Mouse (Mus musculus) CH12.LX (cell line): ENCODE results near the gene Ino80d. TPM values are rescaled to one million over a fixed set of nuclear protein-coding genes. Genes with fewer than 3 reads are reported as not detected.

ENCODE experiments used
- DNase-seq: peaks from one replicate; pipeline ENCODE4 v3.0.0-alpha.2; 2013; ENCODE audit errors: extremely low read depth
- H3K27ac ChIP-seq: 2 replicates; pipeline ENCODE4 v1.5.1; 2012; ENCODE audit warnings: low read depth, mild to moderate bottlenecking, control low read depth, moderate library complexity; ENCODE audit not compliant: insufficient read depth
- H3K27me3 ChIP-seq: replicated peaks from 2 replicates; pipeline ENCODE3; 2012; ENCODE audit warnings: inconsistent platforms
- H3K36me3 ChIP-seq, 2 experiments: replicated peaks in 1 of 2; 2 replicates each; pipeline versions ENCODE3 to v1.6.1; 2012; ENCODE audit warnings: inconsistent platforms in 1 of 2, low read length in 1 of 2, mild to moderate bottlenecking in 1 of 2, mixed read lengths in 1 of 2, moderate library complexity in 1 of 2; ENCODE audit not compliant: control insufficient read depth in 1 of 2, insufficient read depth in 1 of 2
- H3K4me1 ChIP-seq, 2 experiments: 2 replicates each; pipeline ENCODE4 v1.6.1; 2012; ENCODE audit warnings: inconsistent platforms in 1 of 2, moderate library complexity in 1 of 2; ENCODE audit not compliant: insufficient read depth in 2 of 2, control insufficient read depth in 1 of 2
- H3K4me2 ChIP-seq: 2 replicates; pipeline ENCODE4 v1.6.1; 2012; ENCODE audit warnings: low read depth, mild to moderate bottlenecking, control low read depth; ENCODE audit not compliant: poor library complexity, insufficient read depth, severe bottlenecking
- H3K4me3 ChIP-seq, 3 experiments: fragments of 150-350 bp in 1 of 3; sonication (generic) in 1 of 3; replicated peaks in 1 of 3; 2 replicates each; pipeline versions ENCODE3 to v1.5.1; 2011 to 2012; ENCODE audit warnings: low read depth in 2 of 3, low read length in 2 of 3, mild to moderate bottlenecking in 2 of 3, moderate library complexity in 2 of 3, control low read depth in 1 of 3, improper control_type of control experiment in 1 of 3, inconsistent platforms in 1 of 3, mixed read lengths in 1 of 3; ENCODE audit not compliant: poor library complexity in 1 of 3
- H3K79me2 ChIP-seq: replicated peaks from 2 replicates; pipeline ENCODE4 v1.6.1; 2012; ENCODE audit warnings: mild to moderate bottlenecking, moderate library complexity; ENCODE audit not compliant: control insufficient read depth, poor library complexity, insufficient read depth, severe bottlenecking; ENCODE audit errors: extremely low read depth
- H3K9ac ChIP-seq: 2 replicates; pipeline ENCODE4 v1.6.1; 2012; ENCODE audit warnings: low read depth, mild to moderate bottlenecking, control low read depth, moderate library complexity; ENCODE audit not compliant: insufficient read depth
- H3K9me3 ChIP-seq: replicated peaks from 2 replicates; pipeline ENCODE3; 2012; ENCODE audit warnings: low read length, inconsistent platforms, mixed read lengths
- BHLHE40 ChIP-seq: IDR thresholded peaks from 2 replicates; pipeline ENCODE4 v1.6.1; 2011; ENCODE audit warnings: mild to moderate bottlenecking, low read depth, low read length, improper control_type of control experiment
- CHD2 ChIP-seq: IDR thresholded peaks from 2 replicates; pipeline ENCODE4 v1.6.1; 2011; ENCODE audit warnings: low read length, improper control_type of control experiment
- ELF1 ChIP-seq: IDR thresholded peaks from 2 replicates; pipeline ENCODE4 v1.6.1; 2014; ENCODE audit warnings: low read depth, mild to moderate bottlenecking, inconsistent platforms, low read length, improper control_type of control experiment
- ETS1 ChIP-seq: conservative IDR thresholded peaks from 2 replicates; pipeline ENCODE4 v1.6.1; 2012; ENCODE audit warnings: low read depth, mild to moderate bottlenecking, inconsistent platforms, low read length, improper control_type of control experiment, moderate library complexity
- GABPA ChIP-seq: IDR thresholded peaks from 2 replicates; pipeline ENCODE4 v1.6.1; 2012; ENCODE audit warnings: low read depth, low read length, improper control_type of control experiment, inconsistent platforms; ENCODE audit not compliant: insufficient replicate concordance
- KAT2A ChIP-seq: IDR thresholded peaks from 2 replicates; pipeline ENCODE4 v1.6.1; 2012; ENCODE audit warnings: low read length, improper control_type of control experiment, inconsistent platforms; ENCODE audit not compliant: insufficient replicate concordance
- MAX ChIP-seq: IDR thresholded peaks from 2 replicates; pipeline ENCODE4 v1.6.1; 2011; ENCODE audit warnings: low read length, improper control_type of control experiment
- MXI1 ChIP-seq: IDR thresholded peaks from 2 replicates; pipeline ENCODE4 v1.6.1; 2011; ENCODE audit warnings: mild to moderate bottlenecking, low read depth, low read length, improper control_type of control experiment
- MYC ChIP-seq: IDR thresholded peaks from 2 replicates; pipeline ENCODE4 v1.6.1; 2011; ENCODE audit warnings: low read depth, mild to moderate bottlenecking, improper control_type of control experiment, low read length
- POLR2A ChIP-seq: IDR thresholded peaks from 2 replicates; pipeline ENCODE4 v1.6.1; 2011; ENCODE audit warnings: low read depth, mild to moderate bottlenecking, improper control_type of control experiment, low read length
- RAD21 ChIP-seq: IDR thresholded peaks from 2 replicates; pipeline ENCODE4 v1.6.1; 2011; ENCODE audit warnings: low read depth, mild to moderate bottlenecking, low read length, improper control_type of control experiment, moderate library complexity
- SMC3 ChIP-seq: IDR thresholded peaks from 2 replicates; pipeline ENCODE4 v1.6.1; 2011; ENCODE audit warnings: low read depth, low read length, improper control_type of control experiment
- TBP ChIP-seq: conservative IDR thresholded peaks from 2 replicates; pipeline ENCODE4 v1.6.1; 2011; ENCODE audit warnings: low read depth, low read length, improper control_type of control experiment
- TCF12 ChIP-seq: IDR thresholded peaks from 2 replicates; pipeline ENCODE4 v1.6.1; 2014; ENCODE audit warnings: low read depth, mild to moderate bottlenecking, inconsistent platforms, low read length, improper control_type of control experiment
- UBTF ChIP-seq: IDR thresholded peaks from 2 replicates; pipeline ENCODE4 v1.6.1; 2012; ENCODE audit warnings: low read depth, mild to moderate bottlenecking, inconsistent platforms, low read length, improper control_type of control experiment, moderate library complexity
- ZMIZ1 ChIP-seq: IDR thresholded peaks from 2 replicates; pipeline ENCODE4 v1.6.1; 2012; ENCODE audit warnings: low read depth, mild to moderate bottlenecking, inconsistent platforms, low read length, improper control_type of control experiment
- ZNF384 ChIP-seq: IDR thresholded peaks from 2 replicates; pipeline ENCODE4 v1.6.1; 2012; ENCODE audit warnings: low read depth, low read length, improper control_type of control experiment, inconsistent platforms
- dilution Hi-C: fragments of 300-500 bp; cut with MboI; formaldehyde crosslinking; loops from 2 replicates; pipeline ENCODE4 v1.14.3; 2020; ENCODE audit warnings: low sequenced_read_pairs; ENCODE audit not compliant: extremely low pct_unique_long_range_greater_than_20kb, extremely low pct_ligation_motif_present
- in situ Hi-C: fragments of 300-500 bp; cut with MboI; formaldehyde crosslinking; loops from 3 replicates; pipeline ENCODE4 v1.14.3; 2019; ENCODE audit warnings: low sequenced_read_pairs, low pct_ligation_motif_present, low pct_unique_long_range_greater_than_20kb, mixed read lengths
- polyA plus RNA-seq: library from polyadenylated mRNA; unstranded; fragments of >175 nt; gene quantifications from 2 replicates; pipeline ENCODE4 v1.2.1, GENCODE M21; 2012; ENCODE audit warnings: low read depth; ENCODE audit not compliant: insufficient read length
- total RNA-seq, 2 experiments: library from RNA; depleted of rRNA; stranded (reverse); fragments of 300-350 nt in 1 of 2; fragments of >200 nt in 1 of 2; gene quantifications; 2 replicates each; pipeline ENCODE4 v1.2.3; 2012 to 2014

Ino80d gene
- total and polyA plus RNA-seq, 3 experiments: 4.5 to 5.8 (median 4.6) TPM

DNA sequence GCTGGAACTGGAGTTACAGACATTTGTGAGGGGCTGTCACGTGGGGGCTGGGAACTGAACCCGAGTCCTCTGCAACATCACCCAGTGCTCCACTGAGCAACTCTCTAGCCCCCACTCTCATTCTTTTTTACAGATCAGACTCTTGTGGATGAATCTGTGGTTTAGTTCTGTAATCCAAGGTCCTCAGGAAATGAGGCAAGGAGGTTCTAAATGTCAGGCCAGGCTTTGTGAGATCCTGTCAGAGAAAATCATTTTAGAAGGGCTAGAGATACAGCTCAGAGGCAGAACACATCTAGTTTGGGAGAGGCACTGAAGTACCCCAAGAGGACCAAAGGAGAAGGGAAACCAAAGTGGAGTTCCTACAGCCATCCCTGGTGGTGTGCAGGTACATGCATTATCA, 16.4 kb upstream of the Ino80d start:
- no peaks in the 10 kb centered on the region for H3K79me2 ChIP-seq
- H3K36me3 ChIP-seq: peaks cover 0 to 21% of the 10 kb centered on the region in 2 experiments
- no peak overlapping the region for H3K9ac ChIP-seq
- in situ Hi-C loops (no loop called here), dilution Hi-C loops (no loop called here)
- H3K4me3 ChIP-seq: no peak overlapping the region
- no peak overlapping the region for H3K4me2 ChIP-seq
- peaks cover 2 to 19% of the 10 kb centered on the region in 2 experiments; a peak in 3 of 4 replicates for H3K4me1 ChIP-seq
- no peak for TF ChIP-seq UBTF
- TF ChIP-seq ZMIZ1: no peak
- no peak for TF ChIP-seq TBP
- no peak for TF ChIP-seq ELF1
- no peak for TF ChIP-seq ZNF384
- no peak for TF ChIP-seq KAT2A
- TF ChIP-seq MYC: no peak
- TF ChIP-seq ETS1: no peak
- TF ChIP-seq TCF12: no peak
- no peak for TF ChIP-seq POLR2A
- no peak for TF ChIP-seq SMC3
- TF ChIP-seq MAX: no peak
- TF ChIP-seq GABPA: no peak
- DNase-seq: no peak
- no peak overlapping the region for H3K27ac ChIP-seq
- H3K9me3 ChIP-seq: no peaks in the 10 kb centered on the region
- H3K27me3 ChIP-seq: no peaks in the 10 kb centered on the region

DNA sequence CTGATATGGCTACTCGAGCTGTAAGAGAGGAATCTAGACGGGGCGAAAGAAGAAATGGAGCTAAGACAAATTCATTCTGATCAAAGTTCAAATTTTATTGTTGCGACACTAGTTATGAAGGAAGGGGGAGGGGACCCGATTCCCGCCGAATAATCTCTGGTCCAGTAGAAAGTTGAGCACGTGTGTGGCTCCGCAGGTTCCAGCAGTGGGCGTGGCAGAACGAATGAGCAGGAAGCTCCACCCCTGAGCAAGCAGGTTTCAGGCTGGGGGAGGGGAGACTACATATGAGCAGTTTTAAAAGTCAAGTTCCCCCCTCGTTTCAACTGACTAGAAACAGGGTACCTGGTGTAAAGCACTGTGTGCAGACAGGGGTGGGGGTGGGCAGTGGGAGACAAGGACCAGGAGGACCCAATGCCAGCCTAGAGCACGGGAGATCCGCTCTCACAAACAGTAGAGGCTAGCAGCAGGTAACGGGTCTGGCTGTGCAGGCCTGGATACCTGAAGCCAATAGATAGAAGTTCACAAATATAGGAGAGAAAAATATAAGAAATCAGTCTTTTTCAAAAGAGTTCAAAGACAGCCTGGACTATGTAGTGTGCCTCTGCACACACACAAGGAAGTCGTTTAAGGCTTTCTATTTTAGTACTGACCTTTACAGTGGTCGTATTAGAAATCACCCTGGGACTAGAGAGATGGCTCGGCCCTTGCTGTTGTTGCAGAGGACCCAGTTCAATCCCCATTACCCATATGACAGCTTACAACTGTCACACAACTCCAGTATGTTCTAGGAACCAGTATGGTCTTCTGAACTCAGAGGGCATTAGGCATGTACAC, 15.6 kb upstream of the Ino80d start:
- no peak for DNase-seq
- H3K4me2 ChIP-seq: 0 out of 2 replicates have a peak overlapping the region, but pooled peaks have one; percentile 34
- H3K4me3 ChIP-seq: no peak overlapping the region
- no peaks in the 10 kb centered on the region for H3K79me2 ChIP-seq
- dilution Hi-C loops (no loop called here), in situ Hi-C loops (no loop called here)
- no peak overlapping the region for H3K9ac ChIP-seq
- no peaks in the 10 kb centered on the region for H3K9me3 ChIP-seq
- peaks cover 2 to 19% of the 10 kb centered on the region in 2 experiments; a peak in 3 of 4 replicates for H3K4me1 ChIP-seq
- peaks cover 6 to 29% of the 10 kb centered on the region in 2 experiments for H3K36me3 ChIP-seq
- H3K27ac ChIP-seq: no peak overlapping the region
- TF ChIP-seq MAX (peak; percentile 40; the same call in 1 of the 2 replicates), CHD2 (0 out of 2 replicates have a peak, but pooled peaks have one; percentile 16), MYC (peak; percentile 41; the same call in 1 of the 2 replicates), ETS1 (no peak), RAD21 (no peak), MXI1 (peak; percentile 43; the same call in 1 of the 2 replicates), BHLHE40 (peak; percentile 46)
- H3K27me3 ChIP-seq: no peaks in the 10 kb centered on the region
